Mouse (Mus musculus) cerebellum, postnatal 10 days (tissue): ENCODE measurements at regions not wholly inside any gene's neighbourhood (a gene's known extent, or its start where the extent isn't known, plus 50 kb on each side); places are given as distances from the start of the nearest gene placed in this dataset.

Experiments
- DNase-seq, 2 experiments: peaks; one replicate each; pipeline ENCODE4 v3.0.0; 2021; ENCODE audit warnings: mixed read lengths in 2 of 2

GRCm38 (mm10) chr6:88964071-88964470, 62.0 kb downstream of the Tpra1 start:
- DNase-seq, result peak; percentile 65 to 69

- DNase-seq, result no peak
Observed at GRCm38 (mm10) chr6:88964911-88965310, 62.9 kb downstream of the Tpra1 start.

GRCm38 (mm10) chr6:88965361-88966226, 63.5 kb downstream of the Tpra1 start:
- DNase-seq, result peak in 1 of 2 experiments; percentile 26

GRCm38 (mm10) chr6:88966501-88966900, 64.5 kb downstream of the Tpra1 start:
- DNase-seq, result no peak

GRCm38 (mm10) chr6:88968842-88969241, 66.8 kb downstream of the Tpra1 start:
- DNase-seq, result no peak

GRCm38 (mm10) chr6:88971729-88972128, 69.7 kb downstream of the Tpra1 start:
- DNase-seq, result no peak

- no peak for DNase-seq
Observed at GRCm38 (mm10) chr6:88974457-88974856, 72.4 kb downstream of the Tpra1 start.

GRCm38 (mm10) chr6:88976581-88976980, 74.5 kb downstream of the Tpra1 start:
- DNase-seq, result peak; percentile 56 to 69

- no peak for DNase-seq
Observed at GRCm38 (mm10) chr6:88976994-88977393, 74.9 kb downstream of the Tpra1 start.

- DNase-seq, result no peak
Observed at GRCm38 (mm10) chr6:88978970-88979369, 76.9 kb downstream of the Tpra1 start.

GRCm38 (mm10) chr6:88980112-88980511, 78.1 kb downstream of the Tpra1 start:
- DNase-seq, result peak; percentile 89 to 90

GRCm38 (mm10) chr6:88981544-88981943, 79.5 kb downstream of the Tpra1 start:
- DNase-seq, result peak; percentile 42 to 65

GRCm38 (mm10) chr6:88984170-88984569, 82.1 kb downstream of the Tpra1 start:
- DNase-seq, result no peak

- DNase-seq, result no peak
Observed at GRCm38 (mm10) chr6:88984863-88985262, 82.8 kb downstream of the Tpra1 start.

- DNase-seq, result no peak
Observed at GRCm38 (mm10) chr6:88988551-88988950, 86.5 kb downstream of the Tpra1 start.

- no peak for DNase-seq
Observed at GRCm38 (mm10) chr6:88989617-88990299, 87.7 kb downstream of the Tpra1 start.

- no peak for DNase-seq
Observed at GRCm38 (mm10) chr6:88990300-88990685, 88.2 kb downstream of the Tpra1 start.

GRCm38 (mm10) chr6:88995077-88995476, 93.0 kb downstream of the Tpra1 start:
- DNase-seq, result no peak

GRCm38 (mm10) chr6:88998927-88999722, 97.1 kb downstream of the Tpra1 start:
- no peak for DNase-seq

GRCm38 (mm10) chr6:89000359-89000758, 98.3 kb downstream of the Tpra1 start:
- no peak for DNase-seq

GRCm38 (mm10) chr6:89003197-89003923, 101.3 kb downstream of the Tpra1 start:
- no peak for DNase-seq

GRCm38 (mm10) chr6:89005094-89005493, 103.0 kb downstream of the Tpra1 start:
- DNase-seq, result no peak
